Mouse (Mus musculus): ENCODE results near the gene Pigc.

- TF ChIP-seq CTCF (IDR thresholded peaks at IDR 0.05; ENCODE audit: low read depth) (no peak), EP300 (IDR thresholded peaks at IDR 0.05; ENCODE audit: low read depth) (no peak)
Measured at GRCm38 (mm10) chr1:162004518-162004780, 35.5 kb downstream of the Pigc start.
